Mouse (Mus musculus) left cerebral cortex, postnatal 25 days (tissue): ENCODE data around the gene Decr2. TPM values are rescaled to one million over a fixed set of nuclear protein-coding genes. Genes with fewer than 3 reads are reported as not detected.
"Not testable (repeated sequence)": the region's sequence is repeated elsewhere in the genome, so short reads cannot be mapped to it uniquely, and the experiment has no call there.

Experiments used
- DNase-seq, 2 experiments: peaks; one replicate each; pipeline ENCODE4 v3.0.0; 2022; ENCODE audit warnings: low spot score in 2 of 2, mixed read lengths in 1 of 2
- intact Hi-C: fragments of 180-260 bp; cut with DNase I; formaldehyde crosslinking; loops from one replicate; pipeline ENCODE4 v1.15.1; 2025
- total RNA-seq, 2 experiments: library from RNA; stranded (reverse); gene quantifications; 2 replicates each; pipeline ENCODE4 v1.2.3; 2021

Gene Decr2
- total RNA-seq, 2 experiments from 2014 or later, result 26.4 to 27.9 TPM

DNA sequence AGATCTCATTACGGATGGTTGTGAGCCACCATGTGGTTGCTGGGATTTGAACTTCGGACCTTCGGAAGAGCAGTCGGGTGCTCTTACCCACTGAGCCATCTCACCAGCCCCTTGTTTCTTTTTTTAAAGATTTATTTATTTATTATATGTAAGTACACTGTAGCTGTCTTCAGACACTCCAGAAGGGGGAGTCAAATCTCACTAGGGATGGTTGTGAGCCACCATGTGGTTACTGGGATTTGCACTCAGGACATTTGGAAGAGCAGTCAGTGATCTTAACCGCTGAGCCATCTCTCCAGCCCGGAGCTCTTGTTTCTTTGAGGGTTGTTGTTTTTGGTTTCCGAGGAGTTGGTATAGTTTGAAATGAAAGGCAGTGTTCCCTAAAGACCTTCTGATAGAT, 24.3 kb upstream of the Decr2 start:
- intact Hi-C loops, DNase-seq: not testable (repeated sequence)

- intact Hi-C loops, result no loop called here
- no peak for DNase-seq
Measured at GRCm38 (mm10) chr17:26114061-26114460, 23.9 kb upstream of the Decr2 start.

DNA sequence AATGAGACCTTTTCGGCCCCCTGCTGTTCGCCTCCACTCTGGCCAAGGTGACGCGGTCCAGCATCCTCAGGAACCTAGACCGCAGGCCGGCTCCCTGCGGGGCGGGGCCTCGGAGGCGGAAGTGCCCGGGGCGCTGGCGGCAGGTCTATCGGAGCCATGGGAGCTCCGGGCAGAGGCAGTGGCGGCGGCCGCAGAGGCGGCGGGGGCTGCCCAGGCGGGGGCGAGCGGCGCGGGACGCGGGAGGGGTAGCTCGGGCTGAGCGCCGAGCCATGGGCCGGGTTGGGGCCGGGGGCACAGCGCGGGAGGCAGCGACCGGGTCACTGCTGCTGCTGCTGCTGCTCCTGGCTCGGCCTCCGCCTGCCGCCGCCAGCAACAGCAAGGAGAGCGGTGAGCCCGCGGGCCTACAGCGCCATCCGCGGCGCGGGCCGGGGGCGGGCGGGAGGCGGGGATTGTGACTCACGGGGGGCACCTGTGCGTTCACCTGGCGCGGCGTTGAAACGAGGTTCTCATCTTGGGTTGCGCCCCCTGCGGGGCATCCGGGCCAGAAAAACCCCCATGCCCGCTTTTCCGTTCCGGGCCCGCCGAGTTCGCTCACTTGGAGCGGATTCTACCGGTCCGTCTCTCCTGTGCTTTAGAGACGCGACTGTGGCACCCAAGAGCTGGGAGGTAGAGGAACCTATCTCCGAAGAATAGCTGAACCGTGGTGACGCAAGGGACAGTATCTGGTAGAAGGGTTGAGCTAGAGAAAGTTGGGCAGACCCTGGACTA, 23.2 kb upstream of the Decr2 start, which contains the start of gene Tmem8:
Gene Tmem8 (plus strand): TSS at position 119 of the 768 bp plus-strand sequence.
- intact Hi-C loops, result no loop called here
- peak; percentile 54 to 71 for DNase-seq

DNA sequence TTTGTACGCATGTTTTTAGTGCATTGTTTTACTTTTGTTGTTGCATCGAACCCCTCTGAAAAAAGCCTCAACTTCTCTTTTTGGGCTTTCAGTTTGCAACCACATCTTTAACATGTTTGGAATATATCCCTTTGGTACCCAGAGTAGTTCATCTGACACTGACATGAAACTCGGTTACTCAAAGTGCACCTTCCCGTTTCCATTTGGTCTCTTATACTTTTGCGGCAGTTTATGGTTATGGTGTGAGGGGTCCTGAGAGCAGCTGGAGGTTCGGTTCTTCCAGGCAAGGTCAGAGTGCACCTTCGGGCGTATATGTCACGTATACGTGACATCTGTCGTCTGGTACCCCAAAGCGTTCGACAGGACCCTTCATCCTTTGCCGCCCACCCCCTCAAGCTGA, 22.6 kb upstream of the Decr2 start:
- intact Hi-C loops, result no loop called here
- no peak for DNase-seq

DNA sequence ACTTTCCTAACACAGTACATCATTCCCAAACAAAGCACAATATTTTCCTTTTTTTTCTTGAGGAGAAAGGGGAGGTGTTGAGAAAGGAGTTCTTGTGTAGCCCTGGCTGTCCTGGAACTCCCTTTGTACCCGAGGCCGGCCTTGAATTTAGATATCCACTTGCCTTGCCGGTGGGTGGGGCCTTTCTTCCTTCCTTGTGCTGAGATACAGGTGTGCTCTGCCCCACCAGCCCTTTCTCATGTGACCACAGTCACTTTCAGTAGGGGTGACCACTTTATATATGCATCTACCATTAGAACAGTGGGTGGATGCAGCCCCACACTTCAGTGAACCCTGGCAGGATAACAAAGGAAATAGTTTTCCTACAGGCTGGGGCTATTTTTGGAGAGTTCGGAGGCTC, 21.6 kb upstream of the Decr2 start:
- no peak for DNase-seq
- intact Hi-C loops, result no loop called here

- DNase-seq, result no peak
- intact Hi-C loops, result no loop called here
Measured at GRCm38 (mm10) chr17:26111024-26111423, 20.9 kb upstream of the Decr2 start.

DNA sequence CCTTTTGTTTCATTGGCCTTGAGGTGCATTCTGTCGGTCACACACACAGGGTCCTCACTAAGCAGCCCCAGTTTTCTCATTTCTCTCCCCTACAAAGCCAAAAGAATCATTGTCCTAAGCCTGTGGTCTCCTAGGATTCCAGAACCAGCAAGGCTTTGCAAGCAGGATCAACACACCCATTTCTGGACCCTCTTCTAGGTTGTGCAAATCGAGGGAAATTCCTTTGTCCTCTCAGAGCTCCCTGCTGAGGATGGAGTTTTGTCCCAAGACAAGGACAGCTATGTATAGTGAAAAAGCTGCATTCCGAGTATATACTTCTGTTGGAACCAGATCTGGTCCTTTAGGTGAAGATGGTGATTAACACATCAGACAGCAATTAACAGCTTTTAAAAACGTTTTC, 20.0 kb upstream of the Decr2 start:
- intact Hi-C loops, result no loop called here
- no peak for DNase-seq

- no peak for DNase-seq
- intact Hi-C loops, result no loop called here
Measured at GRCm38 (mm10) chr17:26105619-26106018, 15.5 kb upstream of the Decr2 start.

GRCm38 (mm10) chr17:26101478-26101877, 11.3 kb upstream of the Decr2 start:
- peak in 1 of 2 experiments; percentile 69 for DNase-seq
- intact Hi-C loops, result no loop called here

GRCm38 (mm10) chr17:26100166-26100565, 10.0 kb upstream of the Decr2 start:
- intact Hi-C loops, result no loop called here
- DNase-seq, result no peak

DNA sequence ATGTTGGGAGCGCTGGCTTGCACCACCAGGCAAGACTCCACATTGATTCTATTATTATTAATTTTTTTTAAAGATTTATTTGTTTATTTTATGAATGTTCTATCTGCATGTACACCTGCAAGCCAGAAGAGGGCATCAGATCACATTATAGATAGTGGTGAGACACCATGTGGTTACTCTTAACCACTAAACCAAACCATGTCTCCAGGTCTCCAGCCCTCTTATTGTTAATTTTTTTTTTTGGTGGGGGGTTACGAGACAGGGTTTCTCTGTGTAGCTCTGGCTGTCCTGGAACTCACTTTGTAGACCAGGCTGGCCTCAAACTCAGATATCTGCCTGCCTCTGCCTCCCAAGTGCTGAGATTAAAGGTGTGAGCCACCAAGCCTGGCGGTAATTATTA, 9.2 kb upstream of the Decr2 start:
- intact Hi-C loops, result loop anchor here (10.0 kb wide), 1 partner anchor 205 kb away; no protein-coding TSS in a partner anchor
- not testable (repeated sequence) for DNase-seq

GRCm38 (mm10) chr17:26098461-26098860, 8.3 kb upstream of the Decr2 start:
- intact Hi-C loops, result loop anchor here (10.0 kb wide), 1 partner anchor 204 kb away; no protein-coding TSS in a partner anchor
- DNase-seq, result no peak

DNA sequence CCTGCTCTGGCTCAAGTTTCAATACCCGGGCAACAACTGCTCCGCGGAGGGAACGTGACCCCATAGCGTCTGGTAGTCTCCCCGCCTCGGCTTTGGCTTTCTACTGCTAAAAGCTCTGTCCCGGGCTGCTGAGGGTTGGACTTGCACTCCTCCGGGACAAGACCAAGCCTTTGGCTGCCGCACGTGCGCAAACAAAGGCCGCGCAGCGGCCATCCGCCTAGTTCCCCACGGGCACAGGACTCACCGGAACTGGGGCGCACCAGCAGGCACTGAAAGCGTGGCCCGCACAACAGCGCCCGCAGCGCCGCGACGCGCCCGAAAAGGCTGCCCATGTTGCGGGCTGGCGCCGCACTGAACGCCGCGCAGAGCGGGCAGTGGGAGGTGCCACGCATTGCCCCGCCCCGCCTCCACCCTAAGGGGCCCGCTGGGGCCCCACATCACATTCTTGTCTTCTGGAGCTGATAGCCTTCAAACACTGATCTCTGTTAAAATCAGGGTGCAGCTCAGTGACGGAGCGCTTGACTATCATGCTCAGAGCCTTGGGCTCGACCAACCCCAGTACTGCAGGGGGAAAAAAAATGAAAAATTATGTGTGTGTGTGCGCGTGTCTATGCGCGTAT, 5.1 kb upstream of the Decr2 start, which contains the start of gene Nme4:
Gene Nme4 (minus strand): TSS at position 482 of the 620 bp plus-strand sequence.
- intact Hi-C loops, result loop anchor here (10.0 kb wide), 1 partner anchor 200 kb away; no protein-coding TSS in a partner anchor
- DNase-seq, result peak; percentile 74

GRCm38 (mm10) chr17:26094531-26095110, 4.5 kb upstream of the Decr2 start:
- intact Hi-C loops, result loop anchor here (5.0 to 10.0 kb wide), 2 partner anchors 67 to 200 kb away; no protein-coding TSS in a partner anchor
- no peak for DNase-seq

DNA sequence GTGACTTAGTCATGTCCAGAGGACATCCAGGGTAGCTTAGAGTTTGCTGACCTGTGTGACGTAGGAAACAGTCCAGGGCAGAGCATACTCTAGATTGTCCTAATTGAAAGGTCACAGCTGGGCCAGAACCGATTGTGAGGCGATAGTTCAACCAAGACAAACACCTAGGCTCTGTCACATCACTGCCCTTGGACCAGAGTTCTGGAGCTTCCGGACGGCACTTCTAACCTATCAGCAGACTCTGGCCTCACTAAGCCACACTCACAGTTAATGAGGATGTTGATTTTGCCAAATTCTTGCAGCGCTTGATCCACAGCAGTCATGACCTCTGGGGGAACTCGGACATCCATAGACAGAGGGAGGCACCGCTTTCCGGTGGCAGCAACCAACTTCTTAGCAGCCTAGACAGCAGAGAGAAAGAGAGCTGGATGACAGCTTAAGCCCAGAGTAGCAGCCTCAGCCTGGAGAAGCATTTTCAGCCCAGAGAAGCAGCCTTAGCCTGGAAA, 3.0 kb downstream of the Decr2 start:
- no peak for DNase-seq

GRCm38 (mm10) chr17:26080867-26081266, 9.3 kb downstream of the Decr2 start:
- intact Hi-C loops, result no loop called here

More for the DNA sequence above, 3.0 kb downstream of the Decr2 start:
- intact Hi-C loops, result no loop called here

GRCm38 (mm10) chr17:26078851-26079250, 11.3 kb downstream of the Decr2 start:
- intact Hi-C loops, result no loop called here
- DNase-seq, result peak in 1 of 2 experiments; percentile 51

More at GRCm38 (mm10) chr17:26080867-26081266, 9.3 kb downstream of the Decr2 start:
- DNase-seq, result no peak

GRCm38 (mm10) chr17:26075246-26075645, 14.9 kb downstream of the Decr2 start:
- intact Hi-C loops, result no loop called here
- peak; percentile 58 to 94 for DNase-seq

DNA sequence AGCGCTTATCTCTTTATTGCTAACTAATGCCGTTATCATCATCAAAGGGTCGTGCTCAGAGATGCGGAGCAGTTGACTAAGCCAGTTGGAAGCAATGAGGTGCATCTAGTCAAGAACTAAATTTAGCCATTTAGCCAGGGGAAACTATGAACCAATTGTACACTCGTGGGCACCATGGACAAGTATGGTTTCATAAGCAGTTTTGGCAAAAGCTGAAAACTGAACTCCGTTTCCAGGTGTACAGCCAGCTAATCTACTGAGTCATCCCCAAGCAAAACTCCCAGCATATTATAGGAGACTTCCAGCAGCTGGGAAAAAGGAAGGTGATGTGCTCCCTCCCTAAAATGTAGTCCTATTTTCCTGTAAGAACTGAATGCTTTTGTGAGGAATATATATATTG, 20.0 kb downstream of the Decr2 start:
- no peak for DNase-seq
- intact Hi-C loops, result no loop called here
